Mouse (Mus musculus) kidney, adult 18-20 months (tissue): Measurements from ENCODE around the gene Gm20388.

ENCODE experiments used
- DNase-seq: peaks from one replicate; pipeline ENCODE4 v3.0.0; 2021

Gene Gm20388

GRCm38 (mm10) chr8:124290911-124291691 is 4380.5 kb downstream of the Gm20388 start:
- DNase-seq, result no peak

GRCm38 (mm10) chr8:124291693-124292092 is 4381.1 kb downstream of the Gm20388 start:
- no peak for DNase-seq

GRCm38 (mm10) chr8:124292965-124293364 is 4382.3 kb downstream of the Gm20388 start:
- no peak for DNase-seq

- no peak for DNase-seq
These were observed 4383.8 kb downstream of the Gm20388 start for GRCm38 (mm10) chr8:124294425-124294824.

GRCm38 (mm10) chr8:124294900-124295299 is 4384.3 kb downstream of the Gm20388 start:
- DNase-seq, result no peak

GRCm38 (mm10) chr8:124295357-124295756 is 4384.7 kb downstream of the Gm20388 start:
- no peak for DNase-seq

GRCm38 (mm10) chr8:124301512-124301911 is 4390.9 kb downstream of the Gm20388 start:
- DNase-seq, result no peak

- DNase-seq, result no peak
These were observed 4391.4 kb downstream of the Gm20388 start for GRCm38 (mm10) chr8:124301935-124302555.

GRCm38 (mm10) chr8:124303211-124303902 is 4392.7 kb downstream of the Gm20388 start:
- peak; percentile 36 for DNase-seq

- no peak for DNase-seq
These were observed 4393.5 kb downstream of the Gm20388 start for GRCm38 (mm10) chr8:124304141-124304540.

- DNase-seq, result no peak
These were observed 4395.9 kb downstream of the Gm20388 start for GRCm38 (mm10) chr8:124306574-124306973.

- DNase-seq, result no peak
These were observed 4397.1 kb downstream of the Gm20388 start for GRCm38 (mm10) chr8:124307700-124308099.

GRCm38 (mm10) chr8:124310509-124310908 is 4399.9 kb downstream of the Gm20388 start:
- peak; percentile 15 for DNase-seq

- no peak for DNase-seq
These were observed 4400.5 kb downstream of the Gm20388 start for GRCm38 (mm10) chr8:124311111-124311510.

- DNase-seq, result no peak
These were observed 4401.1 kb downstream of the Gm20388 start for GRCm38 (mm10) chr8:124311723-124312122.

GRCm38 (mm10) chr8:124312228-124312627 is 4401.6 kb downstream of the Gm20388 start:
- no peak for DNase-seq

GRCm38 (mm10) chr8:124314803-124315202 is 4404.2 kb downstream of the Gm20388 start:
- no peak for DNase-seq

GRCm38 (mm10) chr8:124316466-124317136 is 4406.0 kb downstream of the Gm20388 start:
- DNase-seq, result peak; percentile 50

- DNase-seq, result no peak
These were observed 4406.6 kb downstream of the Gm20388 start for GRCm38 (mm10) chr8:124317191-124317682.

GRCm38 (mm10) chr8:124317821-124318220 is 4407.2 kb downstream of the Gm20388 start:
- no peak for DNase-seq

GRCm38 (mm10) chr8:124318612-124319315 is 4408.1 kb downstream of the Gm20388 start:
- DNase-seq, result no peak

GRCm38 (mm10) chr8:124319316-124319652 is 4408.6 kb downstream of the Gm20388 start:
- DNase-seq, result no peak
